Mouse (Mus musculus): ENCODE data around the gene Fads6.

The Fads6 gene

GRCm38 (mm10) chr11:115297214-115297826 is at the start of gene Fads6:
TSS of gene Fads6 (minus strand) at chr11:115297663.
- CTCF ChIA-PET: interaction anchor here (0.7 kb wide), 1 partner anchor 40 kb away, joined by 9 read pairs; no protein-coding TSS in a partner anchor

- CTCF ChIA-PET: no interaction called here
These were observed 48.1 kb upstream of the Fads6 start for GRCm38 (mm10) chr11:115345515-115345914.

GRCm38 (mm10) chr11:115344967-115345366 is 47.5 kb upstream of the Fads6 start:
- CTCF ChIA-PET: no interaction called here

GRCm38 (mm10) chr11:115341866-115342265 is 44.4 kb upstream of the Fads6 start:
- CTCF ChIA-PET: no interaction called here

- CTCF ChIA-PET: no interaction called here
These were observed 43.8 kb upstream of the Fads6 start for GRCm38 (mm10) chr11:115341246-115341645.

GRCm38 (mm10) chr11:115337826-115338225 is 40.4 kb upstream of the Fads6 start:
- CTCF ChIA-PET: interaction anchor here (0.6 kb wide), 1 partner anchor 40 kb away, joined by 9 read pairs; no protein-coding TSS in a partner anchor

GRCm38 (mm10) chr11:115337350-115337749 is 39.9 kb upstream of the Fads6 start:
- CTCF ChIA-PET: interaction anchor here (0.6 kb wide), 1 partner anchor 39 kb away, joined by 9 read pairs; no protein-coding TSS in a partner anchor

- CTCF ChIA-PET: interaction anchor here (0.7 to 0.8 kb wide), 2 partner anchors 23 to 1682 kb away, joined by 3 to 6 read pairs; no protein-coding TSS in a partner anchor
These were observed 38.7 kb upstream of the Fads6 start for GRCm38 (mm10) chr11:115336115-115336514.

- CTCF ChIA-PET: no interaction called here
These were observed 37.8 kb upstream of the Fads6 start for GRCm38 (mm10) chr11:115335223-115335622.

GRCm38 (mm10) chr11:115334531-115334930 is 37.1 kb upstream of the Fads6 start, which contains the start of gene Otop3:
TSS of gene Otop3 (plus strand) at chr11:115334731.
- CTCF ChIA-PET: interaction anchor here (0.5 kb wide), 1 partner anchor 14 kb away, joined by 3 read pairs; no protein-coding TSS in a partner anchor

- CTCF ChIA-PET: no interaction called here
These were observed 31.9 kb upstream of the Fads6 start for GRCm38 (mm10) chr11:115329339-115329738.

- CTCF ChIA-PET: no interaction called here
These were observed 29.3 kb upstream of the Fads6 start for GRCm38 (mm10) chr11:115326730-115327129.

- CTCF ChIA-PET: interaction anchor here (0.6 kb wide), 1 partner anchor 92 kb away, joined by 5 read pairs; no protein-coding TSS in a partner anchor
These were observed 25.9 kb upstream of the Fads6 start for GRCm38 (mm10) chr11:115323354-115323753.

GRCm38 (mm10) chr11:115321906-115322693 is 24.6 kb upstream of the Fads6 start, which contains the start of gene Ush1g:
TSS of gene Ush1g (minus strand) at chr11:115322041.
- CTCF ChIA-PET: interaction anchor here (0.6 to 1.0 kb wide), 3 partner anchors 31 to 153 kb away, joined by 3 to 5 read pairs (median 5); partner anchors contain the start of gene Armc7

- CTCF ChIA-PET: interaction anchor here (0.6 kb wide), 1 partner anchor 678 kb away, joined by 4 read pairs; no protein-coding TSS in a partner anchor
These were observed 22.4 kb upstream of the Fads6 start for GRCm38 (mm10) chr11:115319704-115320383.

- CTCF ChIA-PET: interaction anchor here (0.6 kb wide), 1 partner anchor 37 kb away, joined by 5 read pairs; no protein-coding TSS in a partner anchor
These were observed 21.0 kb upstream of the Fads6 start for GRCm38 (mm10) chr11:115318245-115319027.

- CTCF ChIA-PET: no interaction called here
These were observed 19.7 kb upstream of the Fads6 start for GRCm38 (mm10) chr11:115317204-115317603.

- CTCF ChIA-PET: no interaction called here
These were observed 16.8 kb upstream of the Fads6 start for GRCm38 (mm10) chr11:115314249-115314648.

GRCm38 (mm10) chr11:115308781-115309180 is 11.3 kb upstream of the Fads6 start:
- CTCF ChIA-PET: no interaction called here

GRCm38 (mm10) chr11:115306863-115307262 is 9.4 kb upstream of the Fads6 start, which contains the start of gene Otop2:
TSS of gene Otop2 (plus strand) at chr11:115307163.
- CTCF ChIA-PET: no interaction called here

- CTCF ChIA-PET: no interaction called here
These were observed 5.7 kb upstream of the Fads6 start for GRCm38 (mm10) chr11:115303167-115303566.
